Mouse (Mus musculus): ENCODE data around the gene Irf2bp1.

DNA sequence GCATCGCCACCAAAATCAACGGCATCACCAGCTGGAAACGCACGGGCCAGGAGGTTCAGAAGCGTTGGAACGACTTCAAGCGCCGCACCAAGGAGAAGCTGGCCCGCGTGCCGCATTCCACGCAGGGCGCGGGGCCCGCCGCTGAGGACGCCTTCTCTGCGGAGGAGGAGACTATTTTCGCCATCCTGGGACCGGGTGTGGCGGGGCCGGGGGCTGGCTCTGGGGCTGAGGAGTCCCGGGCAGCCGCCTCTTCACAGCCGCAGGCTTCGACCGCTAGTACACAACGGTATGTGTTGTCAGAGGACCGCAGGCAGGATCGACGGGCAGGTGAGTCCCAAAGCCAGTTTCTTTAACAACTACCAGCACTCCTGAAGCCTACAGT, 11.6 kb upstream of the Irf2bp1 start:
- TF ChIP-seq FLI1 (IDR thresholded peaks at IDR 0.05; ENCODE audit: low read length), result no peak
- TF ChIP-seq GATA1 (IDR thresholded peaks at IDR 0.05; ENCODE audit: borderline replicate concordance, low read length), result no peak
